Mouse (Mus musculus) layer of hippocampus, adult 9-10 months (tissue): ENCODE data around the gene Pccb.

Experiments used
- DNase-seq: peaks from one replicate; pipeline ENCODE4 v3.0.0; 2022; ENCODE audit warnings: low spot score

Pccb gene

GRCm38 (mm10) chr9:101045710-101046338 is 11.1 kb upstream of the Pccb start:
- no peak for DNase-seq

DNA sequence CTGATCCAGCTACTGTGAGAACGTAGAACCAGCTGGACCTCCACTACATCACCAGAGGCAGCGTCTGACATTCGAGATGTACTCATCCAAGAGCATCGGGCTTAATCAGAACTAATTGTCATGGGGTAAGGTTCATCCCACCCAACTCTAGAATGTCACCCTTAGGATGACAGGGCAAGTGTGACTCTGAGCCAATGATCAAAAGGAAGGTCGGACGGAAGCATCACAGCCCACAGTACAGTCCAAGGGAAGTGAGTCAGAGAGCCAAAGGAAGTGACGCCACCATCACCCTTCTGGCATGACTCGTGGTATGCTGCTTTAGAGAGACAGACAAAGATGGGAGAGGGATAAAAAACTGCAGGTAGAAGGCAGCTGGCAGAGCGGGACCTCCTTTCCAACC is 7.6 kb upstream of the Pccb start:
- no peak for DNase-seq

DNA sequence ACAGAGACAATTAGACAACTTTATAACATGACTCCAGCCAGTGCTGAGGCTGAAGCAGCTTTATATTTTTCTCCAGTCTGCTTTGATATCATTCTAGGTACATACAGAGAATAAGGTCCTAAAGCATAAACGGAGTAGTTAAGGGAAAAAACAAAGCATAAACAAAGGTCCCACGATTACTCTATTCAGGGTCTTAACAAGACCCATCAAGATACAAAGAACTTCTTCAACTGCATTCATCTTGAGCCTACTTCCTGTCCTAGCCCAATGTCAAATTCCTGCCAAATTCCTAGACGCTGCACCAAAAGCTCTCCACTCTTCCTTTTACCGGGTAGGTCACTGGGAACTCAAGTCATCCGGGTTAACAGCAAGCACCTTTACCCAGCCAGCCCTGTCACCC is 6.8 kb upstream of the Pccb start:
- DNase-seq, result no peak

GRCm38 (mm10) chr9:101038634-101039033 is 3.9 kb upstream of the Pccb start:
- DNase-seq, result no peak

DNA sequence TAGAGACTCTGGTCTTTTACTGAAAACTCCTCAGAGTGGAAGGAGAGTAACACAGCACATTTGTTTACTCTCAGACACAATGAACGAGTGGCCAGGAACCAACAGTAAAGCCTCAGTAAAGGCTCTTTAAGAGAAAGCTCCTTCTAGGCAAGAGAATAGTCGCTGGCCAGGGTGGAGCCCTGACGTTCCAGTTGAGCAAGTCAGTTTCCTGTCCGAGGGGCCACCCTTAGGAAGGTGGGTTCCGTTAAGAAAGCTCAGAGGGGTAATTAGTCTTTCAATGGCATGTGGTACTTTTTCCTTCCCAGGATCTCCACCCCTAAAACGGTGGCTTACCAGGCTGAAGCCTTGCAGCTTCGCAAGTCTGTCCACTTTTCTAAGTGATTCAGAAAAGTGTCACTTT is 2.7 kb upstream of the Pccb start:
- no peak for DNase-seq

DNA sequence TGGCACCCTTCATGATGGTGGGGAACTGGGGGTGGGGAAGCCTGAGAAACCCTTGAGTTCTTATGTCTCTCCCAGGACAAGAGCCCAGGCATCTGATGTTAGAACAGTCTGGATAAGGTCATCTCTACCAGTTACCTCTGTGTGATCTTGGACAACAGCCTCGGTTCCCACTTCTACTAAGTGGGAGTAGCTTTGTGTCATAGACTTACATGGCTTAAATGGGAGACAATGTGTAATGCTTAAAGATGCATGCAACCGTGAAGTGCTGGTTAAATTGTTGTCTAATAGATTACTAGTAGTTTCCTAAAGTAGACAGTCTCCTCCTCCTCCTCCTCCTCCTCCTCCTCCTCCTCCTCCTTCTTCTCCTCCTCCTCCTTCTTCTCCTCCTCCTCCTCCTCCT is 2.2 kb upstream of the Pccb start:
- DNase-seq, result no peak

DNA sequence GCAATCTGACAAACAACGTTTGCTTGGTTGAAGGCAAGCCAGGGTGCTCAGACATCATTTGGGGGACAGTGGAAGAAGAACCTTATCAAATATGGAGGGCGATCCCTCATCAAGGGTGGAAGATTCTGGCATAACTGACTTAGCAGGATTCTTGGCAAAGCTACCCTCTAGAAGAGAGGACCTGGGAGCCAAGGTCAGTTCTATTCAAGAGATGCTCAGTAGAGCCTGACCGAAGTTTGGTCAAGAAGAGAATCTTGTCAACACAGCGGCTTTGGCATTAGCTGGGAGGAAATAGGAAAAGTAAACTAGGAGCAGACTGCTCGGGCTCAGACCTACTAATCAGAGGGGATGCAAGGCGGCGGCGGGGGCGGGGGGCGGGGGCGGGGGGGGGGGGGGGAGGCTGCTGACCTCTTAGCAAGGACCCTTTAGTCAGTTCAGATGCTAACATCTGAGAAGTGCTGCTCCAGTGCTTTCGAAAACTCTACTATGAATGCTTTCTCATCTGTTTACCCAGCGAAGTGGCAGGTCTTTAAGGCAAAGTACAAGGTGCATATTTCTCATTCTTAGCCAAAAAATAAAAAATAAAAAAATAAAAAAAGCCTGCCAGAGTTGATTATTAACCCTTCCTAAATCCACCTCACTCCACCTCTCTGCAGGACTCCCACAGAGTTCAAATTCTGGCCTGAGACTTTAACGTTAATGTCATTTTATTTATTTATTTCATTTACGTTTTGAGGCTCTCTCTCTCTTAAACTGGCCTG is 1.3 kb upstream of the Pccb start:
- no peak for DNase-seq

DNA sequence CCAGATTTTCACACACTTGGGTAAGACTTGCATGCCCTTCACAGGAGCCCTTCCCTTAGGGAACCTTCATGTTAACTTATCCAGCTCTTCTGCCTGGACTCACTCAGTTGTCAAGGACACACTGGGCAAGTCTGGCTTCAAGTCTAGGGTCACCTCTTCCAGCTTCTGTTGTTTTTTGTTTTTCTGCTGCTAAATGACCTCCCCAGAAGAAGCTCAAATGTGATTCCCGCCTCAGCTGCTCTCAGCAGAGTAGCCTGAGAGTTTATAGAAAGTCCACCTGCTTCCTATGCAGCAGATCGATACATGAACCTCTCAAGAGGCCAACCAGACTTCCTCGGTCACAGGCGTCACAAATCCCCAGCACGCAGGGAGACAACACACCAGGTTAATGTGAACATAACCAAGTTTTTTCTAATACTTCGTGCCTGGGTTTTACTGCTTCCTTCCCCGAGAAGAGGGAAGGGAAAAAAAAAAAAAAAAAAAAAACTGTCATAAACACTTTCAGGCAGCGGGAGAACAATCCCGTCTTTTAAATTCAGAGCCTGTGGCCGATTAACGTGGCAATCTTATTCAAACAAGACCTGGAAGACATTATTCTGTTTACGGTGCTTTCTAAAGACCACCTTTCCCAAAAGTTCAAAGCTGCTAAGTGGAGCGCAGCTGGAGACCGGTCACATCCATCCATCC is 794 bp downstream of the Pccb start:
- peak; percentile 21 for DNase-seq

DNA sequence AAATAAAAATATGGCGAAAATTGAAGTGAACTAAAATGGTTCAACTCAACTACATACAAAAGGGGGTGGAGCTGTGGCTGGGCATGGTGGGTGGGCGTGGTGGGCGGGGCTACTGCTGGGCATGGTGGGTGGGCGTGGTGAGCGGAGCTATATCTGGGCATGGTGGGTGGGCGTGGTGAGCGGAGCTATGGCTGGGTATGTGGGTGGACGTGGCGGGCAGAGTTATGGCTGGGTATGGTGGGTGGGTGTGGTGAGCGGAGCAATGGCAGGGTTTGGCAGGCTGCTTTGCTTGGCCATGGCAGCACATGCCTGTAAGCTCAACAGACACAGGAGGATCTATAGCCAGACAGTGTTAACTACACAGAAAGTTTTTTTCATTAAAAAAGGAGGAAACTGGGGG is 15.9 kb downstream of the Pccb start:
- DNase-seq, result no peak

- DNase-seq, result no peak
These were observed 16.8 kb downstream of the Pccb start for GRCm38 (mm10) chr9:101017734-101018516.

DNA sequence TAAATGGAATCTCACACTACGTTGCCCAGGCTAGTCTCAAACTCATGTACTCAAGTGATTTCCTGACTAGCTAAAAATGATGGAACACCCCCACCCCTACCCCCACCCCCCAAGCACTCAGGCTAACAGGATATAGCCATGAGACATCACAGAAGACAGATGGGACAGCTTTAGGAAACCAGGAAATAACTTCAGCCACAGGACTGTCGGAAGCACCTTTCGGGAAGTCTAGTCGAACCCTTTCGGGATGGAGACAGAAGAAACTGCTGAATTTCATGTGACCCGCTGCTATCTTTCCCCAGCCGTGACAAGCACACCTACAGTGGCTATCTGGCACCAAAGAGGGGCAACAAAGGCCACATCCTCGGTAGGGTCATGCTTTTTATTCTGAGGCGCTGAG is 19.4 kb downstream of the Pccb start:
- DNase-seq, result no peak

GRCm38 (mm10) chr9:101012433-101012832 is 22.3 kb downstream of the Pccb start:
- DNase-seq, result no peak

DNA sequence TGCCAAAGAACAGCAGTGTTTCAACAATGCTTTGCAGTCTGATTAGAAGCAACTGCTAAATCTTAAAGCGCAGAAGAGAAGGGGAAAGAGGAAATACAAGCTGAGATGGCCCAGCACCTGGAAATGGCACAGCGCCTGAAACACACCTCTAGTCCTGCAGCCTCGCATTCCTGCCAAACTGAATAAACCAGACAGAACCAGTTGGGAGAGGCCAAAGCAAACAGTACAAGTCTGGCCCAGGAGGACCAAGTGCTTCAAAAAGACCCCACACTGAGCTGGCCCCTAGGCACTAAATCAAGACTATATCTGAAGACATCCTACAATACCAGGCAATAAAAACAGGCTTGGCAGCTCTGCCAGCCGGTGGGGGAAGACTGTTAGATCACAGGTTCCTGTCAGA is 28.8 kb downstream of the Pccb start:
- DNase-seq, result no peak

DNA sequence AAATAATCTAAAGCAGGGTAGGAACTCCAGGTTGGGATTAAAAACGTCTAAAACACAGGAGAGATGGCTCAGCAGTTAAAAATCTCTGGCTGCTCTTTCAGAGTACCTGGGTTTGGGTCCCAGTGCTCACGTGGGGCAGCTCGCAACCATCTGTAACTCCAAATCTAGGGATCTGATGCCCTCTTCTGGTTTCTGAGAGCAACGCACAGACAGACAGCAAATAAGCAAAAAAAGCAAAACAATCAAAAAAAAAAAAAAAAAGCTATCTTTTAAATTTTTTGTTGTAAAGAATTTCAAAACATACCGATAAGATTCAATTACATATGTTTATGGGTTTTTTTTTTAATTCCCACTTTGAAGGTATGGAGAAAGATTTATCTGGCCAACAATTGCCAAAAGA is 31.4 kb downstream of the Pccb start:
- no peak for DNase-seq

GRCm38 (mm10) chr9:101002841-101003240 is 31.9 kb downstream of the Pccb start:
- no peak for DNase-seq

DNA sequence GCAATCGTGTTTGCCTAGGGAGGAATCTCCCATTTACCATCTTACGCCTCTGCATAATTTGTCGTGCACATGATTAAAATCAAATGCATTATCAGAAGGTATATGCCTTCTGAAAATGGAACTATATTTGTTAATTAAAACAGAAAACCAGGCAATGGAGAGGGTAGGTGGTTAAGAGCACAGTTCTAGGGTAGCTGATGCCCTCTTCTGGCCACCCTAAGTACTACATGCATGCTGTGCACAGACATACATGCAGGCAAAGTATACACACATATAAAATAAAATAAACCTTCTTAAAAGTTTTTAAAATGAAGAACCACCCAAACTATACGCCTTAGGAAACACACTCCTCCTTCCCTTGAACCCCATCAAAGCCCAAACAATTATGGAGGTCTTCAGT is 32.6 kb downstream of the Pccb start:
- no peak for DNase-seq

DNA sequence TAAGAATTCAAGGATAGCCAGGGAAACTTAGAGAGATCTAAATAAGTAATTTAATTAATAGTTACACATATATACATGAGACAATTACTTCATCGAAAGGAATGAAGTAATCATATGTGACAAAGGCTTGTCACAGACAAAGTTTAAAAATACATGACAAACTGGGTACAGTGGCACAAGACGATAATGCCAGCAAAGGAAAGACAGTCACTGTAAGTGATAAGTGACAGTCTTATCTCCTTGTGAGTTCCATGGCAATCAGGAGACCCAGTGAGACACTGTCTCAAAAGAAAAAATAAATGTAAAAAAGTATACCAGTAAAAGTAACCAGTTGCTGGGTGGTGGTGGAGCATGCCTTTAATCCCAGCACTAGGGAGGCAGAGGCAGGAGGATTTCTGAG is 37.6 kb downstream of the Pccb start:
- no peak for DNase-seq

- DNase-seq, result no peak
These were observed 40.8 kb downstream of the Pccb start for GRCm38 (mm10) chr9:100993937-100994336.

DNA sequence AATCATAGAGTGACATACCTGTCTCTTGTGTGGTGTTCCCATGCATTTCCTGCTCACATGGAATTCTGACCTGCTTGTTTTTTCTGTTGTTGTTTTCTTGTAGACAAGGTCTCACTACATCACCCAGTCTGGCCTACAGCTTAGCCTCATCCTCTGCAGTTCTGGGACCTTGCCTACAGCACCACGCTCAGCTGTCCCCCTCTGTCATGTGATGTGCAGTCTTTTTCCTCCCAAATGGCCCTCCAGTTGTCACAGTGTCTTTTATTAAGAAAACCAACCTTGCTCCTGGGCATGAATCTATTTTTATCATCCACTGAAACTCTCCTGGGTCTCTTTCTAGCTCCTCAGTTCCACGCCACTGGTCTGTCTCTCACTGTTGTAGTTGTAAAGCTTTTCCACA is 42.5 kb downstream of the Pccb start:
- DNase-seq, result no peak

DNA sequence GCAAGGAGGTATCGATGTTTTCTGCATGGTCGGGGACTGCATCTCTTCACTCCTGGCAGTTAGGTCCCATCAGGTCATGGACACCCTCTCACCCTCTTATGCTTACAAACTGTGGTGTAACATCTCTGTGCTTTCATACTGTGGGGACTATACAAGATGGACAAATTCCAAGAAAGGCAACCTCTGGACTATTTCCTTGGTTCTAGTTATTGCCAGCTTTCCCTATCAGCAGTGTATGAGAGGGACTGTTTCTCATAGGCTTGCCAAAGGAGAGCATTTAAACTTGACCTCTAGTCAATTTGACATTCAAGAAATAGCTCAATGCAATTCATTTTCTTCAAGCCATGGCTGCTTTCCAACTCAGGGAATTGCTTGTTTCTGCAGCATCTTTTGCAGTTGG is 43.4 kb downstream of the Pccb start:
- DNase-seq, result no peak

DNA sequence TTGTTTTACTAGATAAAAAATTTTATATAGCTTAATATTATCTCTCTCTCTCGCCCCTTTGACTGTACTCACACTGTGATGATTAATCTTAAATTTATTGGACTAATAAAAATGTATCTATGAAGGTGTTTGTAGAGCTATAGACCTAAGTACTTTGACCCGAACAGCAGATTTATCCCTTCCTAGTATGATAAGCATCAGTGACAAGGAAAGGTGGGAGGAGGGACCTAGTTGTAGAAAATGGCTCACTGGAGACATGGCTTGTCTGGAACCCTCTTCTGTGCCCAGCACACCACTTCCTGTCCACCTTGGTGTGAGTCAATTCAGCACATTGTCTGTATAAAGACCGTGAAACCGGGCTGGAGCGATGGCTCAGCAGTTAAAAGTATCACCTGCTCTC is 44.1 kb downstream of the Pccb start:
- DNase-seq, result no peak

- no peak for DNase-seq
These were observed 46.8 kb downstream of the Pccb start for GRCm38 (mm10) chr9:100987850-100988249.

DNA sequence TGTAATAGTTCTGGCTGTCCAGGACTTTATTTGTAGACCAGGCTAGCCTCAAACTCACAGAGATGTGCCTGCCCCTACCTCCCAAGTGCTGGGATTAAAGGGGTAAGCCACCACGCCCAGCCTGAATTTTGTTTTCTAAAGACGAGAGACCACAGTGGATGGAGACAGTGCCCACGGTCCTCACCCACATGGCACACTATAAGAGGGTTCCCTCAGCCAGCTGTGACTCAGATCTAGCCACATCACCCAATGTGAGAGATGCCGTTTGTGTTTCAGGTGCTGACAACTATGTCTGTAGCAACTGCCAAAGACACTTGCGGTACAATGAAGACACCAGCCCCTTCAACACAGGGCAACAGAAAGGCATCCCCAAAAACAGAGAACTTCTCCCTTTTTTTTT is 47.7 kb downstream of the Pccb start:
- DNase-seq, result no peak
